Mouse (Mus musculus) small intestine, adult 2 months (tissue): ENCODE results near the gene Kars. TPM values are rescaled to one million over a fixed set of nuclear protein-coding genes. Genes with fewer than 3 reads are reported as not detected.

Source experiments
- H3K27ac ChIP-seq: fragments of 200-500 bp; 2 replicates; pipeline ENCODE4 v1.5.1; 2012; ENCODE audit warnings: low read depth, low read length, control low read depth, inconsistent platforms; ENCODE audit not compliant: insufficient read depth
- H3K27me3 ChIP-seq: fragments of 200-500 bp; 2 replicates; pipeline ENCODE4 v1.6.1; 2012; ENCODE audit warnings: mild to moderate bottlenecking, moderate library complexity, low read length, inconsistent platforms; ENCODE audit not compliant: control insufficient read depth, insufficient read depth
- H3K36me3 ChIP-seq: fragments of 200-500 bp; 2 replicates; pipeline ENCODE4 v1.6.1; 2012; ENCODE audit warnings: mild to moderate bottlenecking, low read length, control low read depth, inconsistent platforms; ENCODE audit not compliant: control insufficient read depth, insufficient read depth
- H3K4me1 ChIP-seq: fragments of 200-500 bp; 2 replicates; pipeline ENCODE4 v1.6.1; 2012; ENCODE audit warnings: low read length, inconsistent platforms, mixed read lengths; ENCODE audit not compliant: control insufficient read depth, insufficient read depth, insufficient read length
- H3K4me3 ChIP-seq: fragments of 200-500 bp; 2 replicates; pipeline ENCODE4 v1.5.1; 2012; ENCODE audit warnings: low read depth, mild to moderate bottlenecking, control low read depth, inconsistent platforms, low read length, moderate library complexity
- CTCF ChIP-seq: fragments of 200-500 bp; IDR thresholded peaks from 2 replicates; pipeline ENCODE4 v1.5.1; 2012; ENCODE audit warnings: low read depth, mild to moderate bottlenecking, control low read depth, inconsistent platforms, low read length, moderate library complexity, mixed read lengths; ENCODE audit not compliant: insufficient replicate concordance, insufficient read length; ENCODE audit errors: extremely low read depth
- POLR2A ChIP-seq: fragments of 200-500 bp; IDR thresholded peaks from 2 replicates; pipeline ENCODE4 v1.6.1; 2012; ENCODE audit warnings: low read depth, mild to moderate bottlenecking, control low read depth, inconsistent platforms, low read length, moderate library complexity
- WGBS: fragments of 180-500 bp; shearing (Covaris S2); methylation state at CpG from one replicate; pipeline ENCODE4 v1.1.7; 2018; 5-methylcytosine and 5-hydroxymethylcytosine counted together
- polyA plus RNA-seq: library from polyadenylated mRNA; depleted of rRNA; stranded (reverse); fragments of >200 nt; gene quantifications from 2 replicates; pipeline ENCODE4 v1.2.3, GENCODE M21; 2012; rRNA removed

Kars gene
- 17.1 and 33.7 TPM in 2 replicates for polyA plus RNA-seq

DNA sequence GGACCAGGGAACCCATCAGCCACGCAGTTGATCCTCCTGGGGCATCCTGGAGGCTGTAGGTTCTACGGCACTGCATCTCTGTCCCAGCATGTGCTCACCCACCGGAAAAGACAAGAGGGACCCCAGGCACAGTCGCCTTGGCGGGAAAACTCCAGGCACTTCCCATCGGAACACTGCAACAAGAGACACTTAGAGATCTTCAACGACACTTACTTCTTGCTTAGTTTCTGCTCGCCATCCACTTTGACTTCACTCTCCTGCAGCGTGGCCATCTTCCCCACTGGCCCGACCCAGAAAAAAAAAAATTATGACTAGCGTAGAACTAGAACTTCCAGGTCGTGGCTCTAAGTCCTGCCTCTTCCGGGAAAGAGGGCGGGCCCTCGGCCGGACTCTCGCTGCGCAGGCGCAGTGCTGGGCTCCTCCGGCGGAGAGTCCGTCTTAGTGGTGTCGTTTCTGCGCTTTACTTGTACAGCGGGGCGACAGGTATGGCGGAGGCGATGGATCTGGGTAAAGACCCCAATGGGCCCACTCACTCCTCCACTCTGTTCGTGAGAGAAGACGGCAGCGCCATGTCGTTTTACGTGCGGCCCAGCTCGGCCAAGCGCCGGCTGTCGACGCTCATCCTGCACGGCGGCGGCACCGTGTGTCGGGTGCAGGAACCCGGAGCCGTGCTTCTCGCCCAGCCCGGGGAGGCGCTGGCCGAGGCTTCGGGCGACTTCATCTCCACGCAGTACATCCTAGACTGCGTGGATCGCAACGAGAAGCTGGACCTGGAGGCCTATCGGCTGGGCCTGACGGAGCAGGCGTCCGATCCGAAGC, at the start of gene Kars, which contains the start of gene Terf2ip:
Gene Kars, minus strand, starts transcription at position 327 of the 819 bp plus-strand sequence.
Gene Terf2ip, plus strand, starts transcription at position 402 of the 819 bp plus-strand sequence.
- H3K27ac ChIP-seq: peak within 1 kb of the TSS; percentile 65
- TF ChIP-seq POLR2A: peak; percentile 79; the same call in 1 of the 2 replicates
- no peak for TF ChIP-seq CTCF
- H3K36me3 ChIP-seq: peaks cover 7% of the 10 kb centered on the region
- peaks cover 5% of the 10 kb centered on the region for H3K4me1 ChIP-seq
- H3K27me3 ChIP-seq: no peaks in the 10 kb centered on the region
- H3K4me3 ChIP-seq: peak within 1 kb of the TSS; percentile 88
- WGBS: under 1% methylated on average over 61 of the region's 61 CpGs

DNA sequence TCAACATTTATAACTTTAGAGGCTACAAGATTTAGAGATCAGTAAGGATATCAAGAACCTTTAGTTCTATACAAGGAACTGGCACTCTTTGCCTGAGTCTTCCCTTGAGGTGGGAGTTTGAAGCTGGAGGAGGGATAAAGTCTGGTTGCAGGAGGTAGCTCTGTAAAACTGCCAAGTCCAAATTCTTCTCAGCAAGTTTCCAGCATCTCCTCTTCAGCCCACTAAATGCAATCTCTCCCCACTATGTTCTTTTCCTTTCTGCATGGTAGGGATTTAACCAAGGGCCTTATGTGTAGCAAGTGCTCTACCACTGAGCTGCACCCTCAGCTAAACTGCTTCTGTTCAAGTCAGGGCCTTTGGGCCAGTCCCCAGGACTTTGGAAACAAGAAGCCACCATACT, 43.3 kb upstream of the Kars start:
- Histone ChIP-seq H3K4me1 (no peaks in the 10 kb centered on the region), H3K27me3 (no peaks in the 10 kb centered on the region), H3K4me3 (no peak overlapping the region), H3K27ac (no peak overlapping the region), H3K36me3 (no peaks in the 10 kb centered on the region)
- TF ChIP-seq POLR2A: no peak
- no peak for TF ChIP-seq CTCF

DNA sequence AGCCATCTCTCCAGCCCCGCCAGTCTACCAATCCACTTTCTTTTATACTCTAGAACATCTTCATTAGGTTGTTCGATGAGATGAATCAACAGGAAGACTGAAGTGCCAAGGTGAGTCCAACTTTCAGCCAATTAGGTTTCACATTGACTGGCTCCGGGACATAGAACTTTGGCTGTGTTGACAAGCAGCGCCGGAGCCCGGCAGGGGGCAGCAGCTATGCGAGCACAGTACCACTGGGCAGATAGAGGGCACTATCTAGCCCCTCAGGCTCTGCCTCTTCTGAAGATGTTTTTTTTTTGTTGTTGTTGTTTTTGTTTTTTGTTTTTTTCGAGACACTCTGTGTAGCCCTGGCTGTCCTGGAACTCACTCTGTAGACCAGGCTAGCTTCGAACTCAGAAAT, 40.4 kb upstream of the Kars start:
- Histone ChIP-seq H3K36me3 (no peaks in the 10 kb centered on the region), H3K4me3 (no peak overlapping the region), H3K4me1 (no peaks in the 10 kb centered on the region), H3K27ac (no peak overlapping the region), H3K27me3 (no peaks in the 10 kb centered on the region)
- 73% methylated on average over 9 of the region's 9 CpGs for WGBS
- TF ChIP-seq POLR2A (no peak), CTCF (no peak)

DNA sequence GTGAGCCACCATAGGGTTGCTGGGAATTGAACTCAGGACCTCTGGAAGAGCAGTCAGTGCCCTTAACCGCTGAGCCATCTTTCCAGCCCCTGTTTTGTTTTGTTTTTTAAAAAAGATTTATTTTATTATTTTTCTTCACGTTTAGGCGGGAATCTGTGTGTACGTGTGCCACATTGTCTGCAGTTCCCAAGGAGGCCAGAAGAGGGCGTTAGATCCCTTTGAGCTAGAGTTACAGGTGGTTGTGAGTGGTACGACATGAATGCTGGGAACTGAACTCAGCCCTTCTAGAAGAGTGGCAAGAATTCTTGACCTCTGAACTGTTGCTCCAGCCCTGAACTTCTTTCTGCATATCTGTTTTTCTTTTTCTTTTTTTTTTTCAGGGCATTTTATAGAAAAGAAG, 38.9 kb upstream of the Kars start:
- 79% methylated on average over 6 of the region's 6 CpGs for WGBS
- no peak overlapping the region for H3K4me3 ChIP-seq

DNA sequence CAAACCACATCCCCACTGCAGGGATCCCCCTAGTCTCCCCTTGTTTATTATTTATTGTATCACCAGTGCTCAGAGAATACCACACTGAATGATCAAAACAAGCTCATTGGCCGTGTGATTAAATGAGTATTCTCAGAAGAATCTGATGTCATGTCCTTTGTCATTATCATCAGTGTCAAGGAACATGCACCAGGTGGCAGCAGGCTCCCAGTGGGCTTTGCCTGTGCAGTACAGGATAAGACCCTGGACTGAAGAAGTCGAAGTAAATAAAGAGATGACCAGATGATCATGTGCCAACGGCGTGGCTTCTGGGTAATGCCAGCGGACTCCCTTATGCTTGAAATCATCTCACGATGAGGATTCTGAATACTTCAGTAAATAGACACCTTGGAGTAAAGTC, 37.2 kb upstream of the Kars start:
- Histone ChIP-seq H3K27me3 (no peaks in the 10 kb centered on the region), H3K36me3 (no peaks in the 10 kb centered on the region), H3K27ac (no peak overlapping the region), H3K4me3 (no peak overlapping the region), H3K4me1 (no peaks in the 10 kb centered on the region)
- no peak for TF ChIP-seq CTCF
- no peak for TF ChIP-seq POLR2A
- WGBS: 74% methylated on average over 6 of the region's 6 CpGs

More for the DNA sequence above, 38.9 kb upstream of the Kars start:
- TF ChIP-seq CTCF (no peak), POLR2A (no peak)
- H3K4me1 ChIP-seq: no peaks in the 10 kb centered on the region
- H3K36me3 ChIP-seq: no peaks in the 10 kb centered on the region
- no peaks in the 10 kb centered on the region for H3K27me3 ChIP-seq
- H3K27ac ChIP-seq: no peak overlapping the region

DNA sequence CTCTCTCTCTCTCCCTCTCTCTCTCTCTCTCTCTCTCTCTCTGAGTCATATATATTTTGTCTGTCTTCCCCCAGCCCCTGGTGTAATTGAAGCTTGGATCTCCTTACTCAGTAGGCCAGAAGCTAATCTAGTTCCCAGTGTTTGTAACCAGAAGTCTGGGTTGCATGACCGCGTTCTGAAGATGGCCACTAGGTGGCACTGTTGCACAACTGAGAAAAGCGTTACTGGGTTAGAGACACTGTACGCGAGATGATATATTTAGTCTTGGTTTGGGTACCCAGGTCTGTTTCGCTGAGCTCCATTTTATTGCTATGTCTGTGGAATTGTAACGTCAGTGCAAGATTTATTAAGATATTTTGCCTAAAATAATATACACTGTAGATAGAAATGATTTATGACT, 34.8 kb upstream of the Kars start:
- Histone ChIP-seq H3K4me3 (no peak overlapping the region), H3K36me3 (no peaks in the 10 kb centered on the region), H3K27ac (no peak overlapping the region), H3K4me1 (no peaks in the 10 kb centered on the region), H3K27me3 (no peaks in the 10 kb centered on the region)
- WGBS: 3% methylated on average over 7 of the region's 7 CpGs
- TF ChIP-seq CTCF: peak; percentile 60; the same call in 1 of the 2 replicates
- no peak for TF ChIP-seq POLR2A

DNA sequence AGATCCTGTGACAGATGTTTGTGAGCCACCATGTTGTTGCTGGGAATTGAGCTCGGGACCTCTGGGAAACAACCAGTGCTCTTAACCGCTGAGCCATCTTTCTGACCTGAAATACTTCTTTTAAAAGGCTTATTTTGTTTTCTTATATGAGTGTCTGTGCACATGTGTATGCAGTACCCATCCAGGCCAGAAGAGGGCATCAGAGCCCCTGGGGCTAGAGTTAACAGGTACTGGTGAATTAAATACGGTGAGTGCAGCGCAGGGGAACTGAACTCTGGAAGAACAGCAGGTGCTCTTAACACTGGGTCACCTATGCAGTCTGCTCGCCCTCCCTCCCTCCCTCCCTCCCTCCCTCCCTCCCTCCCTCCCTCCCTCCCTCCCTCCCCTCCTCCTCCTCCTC, 34.1 kb upstream of the Kars start:
- H3K27me3 ChIP-seq: no peaks in the 10 kb centered on the region
- no peaks in the 10 kb centered on the region for H3K4me1 ChIP-seq
- H3K27ac ChIP-seq: no peak overlapping the region
- H3K36me3 ChIP-seq: no peaks in the 10 kb centered on the region
- no peak overlapping the region for H3K4me3 ChIP-seq
- 75% methylated on average over 4 of the region's 5 CpGs for WGBS
- TF ChIP-seq POLR2A (no peak), CTCF (no peak)
